Comparison of ENCODE assay signal across 17 mouse cellular contexts in the genomic region with DNA sequence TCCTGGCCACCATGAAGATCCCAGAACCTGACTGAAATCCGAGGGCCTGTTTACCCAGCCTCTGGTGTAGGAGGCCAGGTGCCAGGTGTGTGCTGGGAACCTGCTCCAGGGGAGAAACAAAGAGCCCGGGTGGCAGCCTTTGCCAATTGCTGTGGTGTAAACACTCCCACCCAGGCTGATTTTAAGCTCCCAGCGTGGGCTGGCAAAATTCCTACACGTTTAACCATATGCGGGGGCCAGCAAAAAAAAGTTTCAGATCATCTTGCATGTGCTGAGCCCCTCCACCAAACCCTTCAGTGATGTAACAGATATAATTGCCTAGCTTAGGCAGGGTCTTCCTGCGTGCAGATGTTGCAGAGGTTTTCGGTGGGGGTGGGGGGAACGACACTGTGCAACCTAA. TPM values are rescaled to one million over a fixed set of nuclear protein-coding genes. Genes with fewer than 3 reads are reported as not detected.
"Had no signal": no experiment of that assay in that cellular context is flagged by ENCODE, and none has a peak within 500 bp of the region (broad histone marks: within the 10 kb centered on the region; RNA-seq: fewer than 3 reads in every experiment).

No protein-coding gene starts in this region.

- H3K4me3 ChIP-seq: liver, embryonic 15.5 days; lung, embryonic 15.5 days; midbrain, embryonic 13.5 days; neural tube, embryonic 12.5 days had no signal

- H3K27me3 ChIP-seq: lung, embryonic 15.5 days; midbrain, embryonic 13.5 days; neural tube, embryonic 12.5 days had no signal

- H3K9ac ChIP-seq: liver, embryonic 15.5 days; lung, embryonic 15.5 days; midbrain, embryonic 13.5 days; neural tube, embryonic 12.5 days had no signal

- DNase-seq: kidney, adult 11 months; kidney, adult 9 months; kidney, postnatal 36 days; layer of hippocampus, adult 9-11 months; layer of hippocampus, postnatal 36 days; lung, postnatal 36 days; retina, postnatal 1 day; right cerebral cortex, postnatal 4 days; thymus, postnatal 4 days had no signal

- ATAC-seq: hindbrain, postnatal 0 days; midbrain, embryonic 13.5 days had no signal

- H3K4me2 ChIP-seq: liver, embryonic 11.5 days; liver, embryonic 15.5 days; lung, embryonic 15.5 days; midbrain, embryonic 13.5 days; neural tube, embryonic 12.5 days had no signal

- H3K9me3 ChIP-seq: liver, embryonic 15.5 days; lung, embryonic 15.5 days; midbrain, embryonic 13.5 days; neural tube, embryonic 12.5 days had no signal

- H3K27ac ChIP-seq: hindbrain, postnatal 0 days; kidney, postnatal 0 days; liver, embryonic 15.5 days; lung, embryonic 15.5 days; midbrain, embryonic 13.5 days; neural tube, embryonic 12.5 days had no signal

- H3K36me3 ChIP-seq: liver, embryonic 15.5 days; lung, embryonic 15.5 days; midbrain, embryonic 13.5 days; neural tube, embryonic 12.5 days had no signal

RNA-seq across cellular contexts. Expression of a gene that starts 4.9 kb away (rescaled TPM):
- total RNA-seq: neutrophil, adult 5-6 weeks had no signal
